In the genomic region with DNA sequence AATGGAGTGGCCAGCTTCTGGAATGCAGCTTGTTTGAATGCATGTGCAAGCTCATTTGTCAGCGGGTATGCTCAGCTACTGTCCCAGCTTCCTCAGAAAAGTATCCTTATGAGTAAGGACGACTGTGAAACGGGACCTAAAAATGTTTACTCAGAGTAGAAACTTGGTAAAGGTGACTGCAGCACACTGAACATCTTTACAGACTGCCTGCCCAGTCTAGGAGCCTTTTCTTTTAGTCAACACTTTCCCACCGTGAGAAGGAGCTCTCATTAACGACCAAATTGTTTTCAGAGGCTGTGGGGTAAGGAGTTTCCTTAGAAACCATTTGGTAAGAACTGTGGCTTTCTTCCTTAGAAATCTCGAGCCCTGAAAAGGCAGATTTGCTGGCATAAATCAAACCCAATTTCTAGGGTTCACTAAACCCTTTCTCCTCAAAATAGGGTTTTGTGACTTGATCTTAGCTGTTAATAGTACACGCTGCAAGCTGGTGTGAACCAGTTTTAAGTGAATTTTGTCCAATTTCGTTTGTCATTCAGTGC, we compare ENCODE assay signal across 10 mouse cellular contexts. TPM values are rescaled to one million over a fixed set of nuclear protein-coding genes. Genes with fewer than 3 reads are reported as not detected.
DNase-seq lines count a peak whose midpoint lies in the region; ATAC-seq lines count a peak whose summit lies in the region.
"Had no signal": no experiment of that assay in that cellular context is flagged by ENCODE, and none has a peak within 500 bp of the region (broad histone marks: within the 10 kb centered on the region; RNA-seq: fewer than 3 reads in every experiment).

No protein-coding gene starts in this region.

- no peaks in the 10 kb centered on the region for H3K4me1 ChIP-seq in embryonic facial prominence, embryonic 11.5 days (ENCODE audit: control insufficient read depth, insufficient read depth, low read length)
- peaks cover 9% of the 10 kb centered on the region for H3K4me1 ChIP-seq in embryonic facial prominence, embryonic 10.5 days
- peaks cover 29% of the 10 kb centered on the region for H3K4me1 ChIP-seq in hindbrain, embryonic 10.5 days (replicated peaks)
- 0 out of 2 replicates have a peak, but pooled peaks cover 6% of the 10 kb centered on the region for H3K4me1 ChIP-seq in midbrain, embryonic 14.5 days (ENCODE audit: control insufficient read depth, insufficient read depth, low read length)
- no peaks in the 10 kb centered on the region for H3K4me1 ChIP-seq in liver, embryonic 11.5 days (replicated peaks; ENCODE audit: control insufficient read depth, insufficient read depth, low read length)
- H3K4me1 ChIP-seq: liver, embryonic 12.5 days had no signal

- H3K4me3 ChIP-seq in embryonic facial prominence, embryonic 11.5 days (ENCODE audit: low read depth, low read length) = no peak overlapping the region
- H3K4me3 ChIP-seq in embryonic facial prominence, embryonic 10.5 days = no peak overlapping the region
- H3K4me3 ChIP-seq in hindbrain, embryonic 10.5 days = no peak overlapping the region
- no peak overlapping the region for H3K4me3 ChIP-seq in midbrain, embryonic 14.5 days (replicated peaks; ENCODE audit: low read depth, low read length)
- H3K4me3 ChIP-seq in liver, embryonic 11.5 days (ENCODE audit: low read depth, low read length) = no peak overlapping the region
- H3K4me3 ChIP-seq: liver, embryonic 12.5 days had no signal

- H3K27ac ChIP-seq in embryonic facial prominence, embryonic 11.5 days (replicated peaks; ENCODE audit: low read depth, low read length) = no peak overlapping the region; the same call in 1 of the 2 replicates
- no peak overlapping the region; the same call in 1 of the 2 replicates for H3K27ac ChIP-seq in embryonic facial prominence, embryonic 10.5 days (replicated peaks)
- H3K27ac ChIP-seq in hindbrain, embryonic 10.5 days = peak overlapping the region; percentile 75
- H3K27ac ChIP-seq in midbrain, embryonic 14.5 days (replicated peaks; ENCODE audit: low read depth, low read length) = no peak overlapping the region
- no peak overlapping the region for H3K27ac ChIP-seq in liver, embryonic 11.5 days (ENCODE audit: low read depth, low read length)
- H3K27ac ChIP-seq: liver, embryonic 12.5 days had no signal

- peak; percentile 22 for DNase-seq in embryonic facial prominence, embryonic 11.5 days (ENCODE audit: low spot score)
- no peak for DNase-seq in embryonic facial prominence, embryonic 10.5 days (ENCODE audit: low spot score)
- peak; percentile 37 for DNase-seq in brain, embryonic 18.5 days (ENCODE audit: low read depth, low spot score)
- peak; percentile 15 for DNase-seq in hindbrain, embryonic 10.5 days (ENCODE audit: low spot score)
- peak; percentile 54 for DNase-seq in midbrain, embryonic 14.5 days
- no peak for DNase-seq in liver, embryonic 11.5 days (ENCODE audit: low spot score)
- DNase-seq in heart, adult 8-10 months (ENCODE audit: low spot score) = no peak

- no peaks in the 10 kb centered on the region for H3K9me3 ChIP-seq in embryonic facial prominence, embryonic 11.5 days (replicated peaks; ENCODE audit: control insufficient read depth, low read length)
- H3K9me3 ChIP-seq in embryonic facial prominence, embryonic 10.5 days = no peaks in the 10 kb centered on the region
- no peaks in the 10 kb centered on the region for H3K9me3 ChIP-seq in hindbrain, embryonic 10.5 days
- no peaks in the 10 kb centered on the region for H3K9me3 ChIP-seq in midbrain, embryonic 14.5 days (ENCODE audit: control insufficient read depth, low read length)
- H3K9me3 ChIP-seq in liver, embryonic 11.5 days (ENCODE audit: control insufficient read depth, low read length) = no peaks in the 10 kb centered on the region
- H3K9me3 ChIP-seq: liver, embryonic 12.5 days had no signal

- H3K27me3 ChIP-seq in embryonic facial prominence, embryonic 11.5 days (ENCODE audit: control insufficient read depth, insufficient read depth, low read length) = no peaks in the 10 kb centered on the region
- H3K27me3 ChIP-seq in embryonic facial prominence, embryonic 10.5 days (replicated peaks; ENCODE audit: low read depth, poor library complexity, severe bottlenecking) = no peaks in the 10 kb centered on the region
- no peaks in the 10 kb centered on the region for H3K27me3 ChIP-seq in hindbrain, embryonic 10.5 days (ENCODE audit: insufficient read depth, poor library complexity, severe bottlenecking)
- no peaks in the 10 kb centered on the region for H3K27me3 ChIP-seq in midbrain, embryonic 14.5 days (ENCODE audit: control insufficient read depth, insufficient read depth, low read length)
- H3K27me3 ChIP-seq in liver, embryonic 11.5 days (replicated peaks; ENCODE audit: control insufficient read depth, insufficient read depth, low read length) = no peaks in the 10 kb centered on the region
- H3K27me3 ChIP-seq: liver, embryonic 12.5 days had no signal

- no peaks in the 10 kb centered on the region for H3K36me3 ChIP-seq in embryonic facial prominence, embryonic 11.5 days (replicated peaks; ENCODE audit: control insufficient read depth, insufficient read depth, low read depth, low read length)
- no peaks in the 10 kb centered on the region for H3K36me3 ChIP-seq in embryonic facial prominence, embryonic 10.5 days (replicated peaks)
- no peaks in the 10 kb centered on the region for H3K36me3 ChIP-seq in hindbrain, embryonic 10.5 days
- no peaks in the 10 kb centered on the region for H3K36me3 ChIP-seq in midbrain, embryonic 14.5 days (ENCODE audit: control insufficient read depth, insufficient read depth, low read length)
- no peaks in the 10 kb centered on the region for H3K36me3 ChIP-seq in liver, embryonic 11.5 days (ENCODE audit: control insufficient read depth, insufficient read depth, low read length)
- H3K36me3 ChIP-seq: liver, embryonic 12.5 days had no signal

- ATAC-seq in embryonic facial prominence, embryonic 11.5 days (replicated peaks; ENCODE audit: insufficient number of reproducible peaks, low FRiP score, low TSS enrichment, low read depth) = no peak
- no peak for ATAC-seq in midbrain, embryonic 14.5 days (ENCODE audit: low FRiP score, low TSS enrichment)
- no peak for ATAC-seq in megakaryocyte-erythroid progenitor cell, adult 5-6 weeks (replicated peaks; ENCODE audit: low FRiP score, low TSS enrichment, poor library complexity, severe bottlenecking)
- no peak for ATAC-seq in liver, embryonic 11.5 days (replicated peaks; ENCODE audit: low FRiP score)
- ATAC-seq: inflammation-experienced regulatory T-cells, adult 6 months; liver, embryonic 12.5 days had no signal

- H3K9ac ChIP-seq in embryonic facial prominence, embryonic 11.5 days (replicated peaks; ENCODE audit: low read length) = no peak overlapping the region
- H3K9ac ChIP-seq in midbrain, embryonic 14.5 days (replicated peaks; ENCODE audit: low read length) = no peak overlapping the region
- no peak overlapping the region for H3K9ac ChIP-seq in liver, embryonic 11.5 days (ENCODE audit: low read depth, low read length)
- H3K9ac ChIP-seq: liver, embryonic 12.5 days had no signal

- 35% methylated on average over 8 of the region's 8 CpGs for WGBS in embryonic facial prominence, embryonic 11.5 days
- 37% methylated on average over 8 of the region's 8 CpGs for whole genome bisulfite sequencing in embryonic facial prominence, embryonic 10.5 days
- WGBS in hindbrain, embryonic 10.5 days = 26% methylated on average over 8 of the region's 8 CpGs
- 12% methylated on average over 8 of the region's 8 CpGs for WGBS in midbrain, embryonic 14.5 days
- 46% methylated on average over 8 of the region's 8 CpGs for WGBS in liver, embryonic 11.5 days

- H3K4me2 ChIP-seq in embryonic facial prominence, embryonic 11.5 days (ENCODE audit: low read depth, low read length) = no peak overlapping the region
- H3K4me2 ChIP-seq in midbrain, embryonic 14.5 days (ENCODE audit: low read length) = no peak overlapping the region
- H3K4me2 ChIP-seq in liver, embryonic 11.5 days = no peak overlapping the region
- H3K4me2 ChIP-seq: liver, embryonic 12.5 days had no signal

RNA-seq across cellular contexts. Expression of a gene that starts 31.1 kb away (rescaled TPM):
- polyA plus RNA-seq in embryonic facial prominence, embryonic 11.5 days (2014; fragmentation: Nextera tagmentation; extraction: Ambion mirVana) = 23.5 and 26.6 TPM in 2 replicates
- 30.4 and 30.5 TPM in 2 replicates for polyA plus RNA-seq in embryonic facial prominence, embryonic 10.5 days (2016; fragmentation: Nextera tagmentation; extraction: Ambion mirVana)
- 27.4 and 30.3 TPM in 2 replicates for polyA plus RNA-seq in hindbrain, embryonic 10.5 days (2016; fragmentation: Nextera tagmentation; extraction: Ambion mirVana)
- polyA plus RNA-seq in midbrain, embryonic 14.5 days (2014; fragmentation: Nextera tagmentation; extraction: Ambion mirVana) = 24.2 and 25.0 TPM in 2 replicates
- 65.6 and 66.4 TPM in 2 replicates for total RNA-seq in megakaryocyte-erythroid progenitor cell, adult 5-6 weeks (2014; fragmentation: Nextera tagmentation)
- 85.9 and 94.3 TPM in 2 replicates for total RNA-seq in megakaryocyte-erythroid progenitor cell, adult 5-6 weeks (2017)
- 49.3 and 50.6 TPM in 2 replicates for polyA plus RNA-seq in liver, embryonic 11.5 days (2014; fragmentation: Nextera tagmentation; extraction: Ambion mirVana)
- total RNA-seq in heart, adult 8-10 months (2022) = 1 to 10 TPM; 6.8 to 9.4 (median 7.6) TPM

Comparison
In these comparisons a context has a peak if more than half of its experiments do, and no peak if none do; other contexts are left out.
1. DNase-seq: peak in embryonic facial prominence, embryonic 11.5 days (single experiment), brain, embryonic 18.5 days (single experiment), hindbrain, embryonic 10.5 days (single experiment) and midbrain, embryonic 14.5 days (single experiment); none in embryonic facial prominence, embryonic 10.5 days (single experiment), liver, embryonic 11.5 days (single experiment) and heart, adult 8-10 months (single experiment).